Mouse (Mus musculus): Measurements from ENCODE around the gene Tmem87a. TPM values are rescaled to one million over a fixed set of nuclear protein-coding genes. Genes with fewer than 3 reads are reported as not detected.

Gene Tmem87a
- polyA plus RNA-seq, 1 experiment from 2014 or later, result 14.3 TPM

- no peak for ATAC-seq (ENCODE audit: low read depth)
- Histone ChIP-seq H3K9me3 (ENCODE audit: control insufficient read depth, low read length) (no peaks in the 10 kb centered on the region), H3K27me3 (ENCODE audit: control insufficient read depth, insufficient read depth, low read length) (no peaks in the 10 kb centered on the region), H3K36me3 (ENCODE audit: control insufficient read depth, insufficient read depth, low read length) (peaks cover 54% of the 10 kb centered on the region), H3K4me2 (ENCODE audit: low read depth, low read length) (no peak overlapping the region), H3K27ac (ENCODE audit: low read depth, low read length) (no peak overlapping the region), H3K4me1 (ENCODE audit: control insufficient read depth, insufficient read depth, low read length) (no peaks in the 10 kb centered on the region), H3K4me3 (ENCODE audit: low read depth, low read length) (no peak overlapping the region), H3K9ac (replicated peaks; ENCODE audit: low read depth, low read length) (no peak overlapping the region)
- 90% methylated on average over 1 of the region's 1 CpGs for WGBS
These were observed 62.2 kb downstream of the Tmem87a start for GRCm38 (mm10) chr2:120341741-120342140.

- Histone ChIP-seq H3K36me3 (ENCODE audit: control insufficient read depth, insufficient read depth, low read length) (peaks cover 44% of the 10 kb centered on the region), H3K4me3 (ENCODE audit: low read depth, low read length) (no peak overlapping the region), H3K27ac (ENCODE audit: low read depth, low read length) (no peak overlapping the region), H3K4me2 (ENCODE audit: low read depth, low read length) (no peak overlapping the region), H3K9ac (replicated peaks; ENCODE audit: low read depth, low read length) (no peak overlapping the region), H3K4me1 (ENCODE audit: control insufficient read depth, insufficient read depth, low read length) (no peaks in the 10 kb centered on the region), H3K9me3 (ENCODE audit: control insufficient read depth, low read length) (no peaks in the 10 kb centered on the region), H3K27me3 (ENCODE audit: control insufficient read depth, insufficient read depth, low read length) (no peaks in the 10 kb centered on the region)
- WGBS, result 83% methylated on average over 2 of the region's 2 CpGs
- ATAC-seq (ENCODE audit: low read depth), result no peak
These were observed 66.0 kb downstream of the Tmem87a start for GRCm38 (mm10) chr2:120337886-120338285.

- Histone ChIP-seq H3K4me3 (ENCODE audit: low read depth, low read length) (no peak overlapping the region), H3K27ac (ENCODE audit: low read depth, low read length) (no peak overlapping the region), H3K36me3 (ENCODE audit: control insufficient read depth, insufficient read depth, low read length) (peaks cover 50% of the 10 kb centered on the region), H3K9me3 (ENCODE audit: control insufficient read depth, low read length) (no peaks in the 10 kb centered on the region), H3K4me1 (ENCODE audit: control insufficient read depth, insufficient read depth, low read length) (no peaks in the 10 kb centered on the region), H3K9ac (replicated peaks; ENCODE audit: low read depth, low read length) (no peak overlapping the region), H3K4me2 (ENCODE audit: low read depth, low read length) (no peak overlapping the region), H3K27me3 (ENCODE audit: control insufficient read depth, insufficient read depth, low read length) (no peaks in the 10 kb centered on the region)
- no peak for ATAC-seq (ENCODE audit: low read depth)
- 92% methylated on average over 4 of the region's 4 CpGs for WGBS
These were observed 72.3 kb downstream of the Tmem87a start for GRCm38 (mm10) chr2:120331575-120331974.

GRCm38 (mm10) chr2:120315077-120315476, 88.8 kb downstream of the Tmem87a start:
- Histone ChIP-seq H3K4me1 (ENCODE audit: control insufficient read depth, insufficient read depth, low read length) (no peaks in the 10 kb centered on the region), H3K9me3 (ENCODE audit: control insufficient read depth, low read length) (no peaks in the 10 kb centered on the region), H3K4me3 (ENCODE audit: low read depth, low read length) (no peak overlapping the region), H3K9ac (replicated peaks; ENCODE audit: low read depth, low read length) (no peak overlapping the region), H3K36me3 (ENCODE audit: control insufficient read depth, insufficient read depth, low read length) (peaks cover 40% of the 10 kb centered on the region), H3K4me2 (ENCODE audit: low read depth, low read length) (no peak overlapping the region), H3K27ac (ENCODE audit: low read depth, low read length) (no peak overlapping the region), H3K27me3 (ENCODE audit: control insufficient read depth, insufficient read depth, low read length) (no peaks in the 10 kb centered on the region)
- ATAC-seq (ENCODE audit: low read depth), result no peak
- 81% methylated on average over 4 of the region's 4 CpGs for WGBS

- Histone ChIP-seq H3K4me2 (ENCODE audit: low read depth, low read length) (no peak overlapping the region), H3K9me3 (ENCODE audit: control insufficient read depth, low read length) (no peaks in the 10 kb centered on the region), H3K27ac (ENCODE audit: low read depth, low read length) (no peak overlapping the region), H3K27me3 (ENCODE audit: control insufficient read depth, insufficient read depth, low read length) (no peaks in the 10 kb centered on the region), H3K4me1 (ENCODE audit: control insufficient read depth, insufficient read depth, low read length) (no peaks in the 10 kb centered on the region), H3K4me3 (ENCODE audit: low read depth, low read length) (no peak overlapping the region), H3K9ac (replicated peaks; ENCODE audit: low read depth, low read length) (no peak overlapping the region), H3K36me3 (ENCODE audit: control insufficient read depth, insufficient read depth, low read length) (peaks cover 40% of the 10 kb centered on the region)
- WGBS, result 87% methylated on average over 4 of the region's 4 CpGs
- no peak for ATAC-seq (ENCODE audit: low read depth)
These were observed 89.4 kb downstream of the Tmem87a start for GRCm38 (mm10) chr2:120314487-120314886.

GRCm38 (mm10) chr2:120313976-120314375, 89.9 kb downstream of the Tmem87a start, which contains the start of gene Pla2g4f:
Gene Pla2g4f (minus strand): TSS chr2:120314165.
- Histone ChIP-seq H3K36me3 (ENCODE audit: control insufficient read depth, insufficient read depth, low read length) (peaks cover 36% of the 10 kb centered on the region), H3K27me3 (ENCODE audit: control insufficient read depth, insufficient read depth, low read length) (no peaks in the 10 kb centered on the region), H3K27ac (ENCODE audit: low read depth, low read length) (no peak within 1 kb of the TSS), H3K9me3 (ENCODE audit: control insufficient read depth, low read length) (no peaks in the 10 kb centered on the region), H3K4me3 (ENCODE audit: low read depth, low read length) (no peak within 1 kb of the TSS), H3K9ac (replicated peaks; ENCODE audit: low read depth, low read length) (no peak within 1 kb of the TSS), H3K4me2 (ENCODE audit: low read depth, low read length) (no peak within 1 kb of the TSS), H3K4me1 (ENCODE audit: control insufficient read depth, insufficient read depth, low read length) (no peaks in the 10 kb centered on the region)
- ATAC-seq (ENCODE audit: low read depth), result no peak
- WGBS, result 75% methylated on average over 3 of the region's 3 CpGs

GRCm38 (mm10) chr2:120312276-120312825, 91.6 kb downstream of the Tmem87a start:
- H3K4me2 ChIP-seq (ENCODE audit: low read depth, low read length), result no peak overlapping the region
- no peak overlapping the region for H3K4me3 ChIP-seq (ENCODE audit: low read depth, low read length)
- no peaks in the 10 kb centered on the region for H3K27me3 ChIP-seq (ENCODE audit: control insufficient read depth, insufficient read depth, low read length)
- no peak overlapping the region for H3K9ac ChIP-seq (replicated peaks; ENCODE audit: low read depth, low read length)
- no peaks in the 10 kb centered on the region for H3K9me3 ChIP-seq (ENCODE audit: control insufficient read depth, low read length)
- no peak overlapping the region for H3K27ac ChIP-seq (ENCODE audit: low read depth, low read length)
- no peaks in the 10 kb centered on the region for H3K4me1 ChIP-seq (ENCODE audit: control insufficient read depth, insufficient read depth, low read length)
- WGBS, result 88% methylated on average over 7 of the region's 7 CpGs
- H3K36me3 ChIP-seq (ENCODE audit: control insufficient read depth, insufficient read depth, low read length), result peaks cover 20% of the 10 kb centered on the region
- ATAC-seq (ENCODE audit: low read depth), result no peak

Other genes with a start within 250 kb of the Tmem87a start
- gene Ehd4, start 249.5 kb downstream of the Tmem87a start, polyA plus RNA-seq (2014; fragmentation: Nextera tagmentation; extraction: Ambion mirVana), result 8.2 and 10.1 TPM in 2 replicates
- gene Pla2g4e, start 158.8 kb downstream of the Tmem87a start, polyA plus RNA-seq (2014; fragmentation: Nextera tagmentation; extraction: Ambion mirVana), result 4.9 and 7.2 TPM in 2 replicates
- not detected in 2 replicates for gene Pla2g4d, start 114.9 kb downstream of the Tmem87a start, polyA plus RNA-seq (2014; fragmentation: Nextera tagmentation; extraction: Ambion mirVana)
- gene Pla2g4f, start 89.9 kb downstream of the Tmem87a start, polyA plus RNA-seq (2014; fragmentation: Nextera tagmentation; extraction: Ambion mirVana), result not detected in 2 replicates
- 46.2 and 55.4 TPM in 2 replicates for gene Vps39, start 51.0 kb downstream of the Tmem87a start, polyA plus RNA-seq (2014; fragmentation: Nextera tagmentation; extraction: Ambion mirVana)
- 9.1 and 10.7 TPM in 2 replicates for gene Ganc, start 217 bp downstream of the Tmem87a start, polyA plus RNA-seq (2014; fragmentation: Nextera tagmentation; extraction: Ambion mirVana)
- 0.59 and 1.2 TPM in 2 replicates for gene Capn3, start 51.9 kb upstream of the Tmem87a start, polyA plus RNA-seq (2014; fragmentation: Nextera tagmentation; extraction: Ambion mirVana)
- gene Zfp106, start 159.7 kb upstream of the Tmem87a start, polyA plus RNA-seq (2014; fragmentation: Nextera tagmentation; extraction: Ambion mirVana), result 44.2 and 54.5 TPM in 2 replicates
- 19.3 and 19.8 TPM in 2 replicates for gene Snap23, start 163.6 kb upstream of the Tmem87a start, polyA plus RNA-seq (2014; fragmentation: Nextera tagmentation; extraction: Ambion mirVana)
- 29.8 and 30.6 TPM in 2 replicates for gene Haus2, start 205.3 kb upstream of the Tmem87a start, polyA plus RNA-seq (2014; fragmentation: Nextera tagmentation; extraction: Ambion mirVana)
- 29.6 and 32.5 TPM in 2 replicates for gene Lrrc57, start 205.4 kb upstream of the Tmem87a start, polyA plus RNA-seq (2014; fragmentation: Nextera tagmentation; extraction: Ambion mirVana)
- gene Stard9, start 225.0 kb upstream of the Tmem87a start, polyA plus RNA-seq (2014; fragmentation: Nextera tagmentation; extraction: Ambion mirVana), result 7.9 and 8.3 TPM in 2 replicates